Mouse (Mus musculus) mouse embryonic stem cell (cell line): ENCODE data around the gene Trp53.

Experiments used
- in situ Hi-C, 2 experiments: fragments of 300-500 bp; cut with MboI; formaldehyde crosslinking; loops; 1 replicate in 1 of 2; 3 replicates in 1 of 2; pipeline ENCODE4 v1.14.3; 2019 to 2020; ENCODE audit warnings: low sequenced_read_pairs in 2 of 2, low pct_unique_long_range_greater_than_20kb in 1 of 2, mixed read lengths in 1 of 2; ENCODE audit not compliant: unreplicated experiment in 1 of 2

The Trp53 gene

GRCm38 (mm10) chr11:69559851-69560765 is 20.1 kb upstream of the Trp53 start, which contains the start of gene Efnb3:
Efnb3 (minus strand) TSS chr11:69560205.
- in situ Hi-C loops: no loop called here

- in situ Hi-C loops: no loop called here
Observed at GRCm38 (mm10) chr11:69560896-69561854, 19.0 kb upstream of the Trp53 start.

GRCm38 (mm10) chr11:69563373-69563772 is 16.8 kb upstream of the Trp53 start:
- in situ Hi-C loops: no loop called here

- in situ Hi-C loops: no loop called here
Observed at GRCm38 (mm10) chr11:69564391-69564790, 15.8 kb upstream of the Trp53 start.

GRCm38 (mm10) chr11:69565131-69565530 is 15.0 kb upstream of the Trp53 start:
- in situ Hi-C loops: no loop called here

- in situ Hi-C loops: loop anchor here in 1 of 2 experiments (5.0 kb wide), 1 partner anchor 33 kb away; no protein-coding TSS in a partner anchor
Observed at GRCm38 (mm10) chr11:69575220-69575619, 4.9 kb upstream of the Trp53 start.

- in situ Hi-C loops: loop anchor here in 1 of 2 experiments (5.0 kb wide), 1 partner anchor 34 kb away; no protein-coding TSS in a partner anchor
Observed at GRCm38 (mm10) chr11:69576307-69576706, 3.9 kb upstream of the Trp53 start.

GRCm38 (mm10) chr11:69578301-69578700 is 1.9 kb upstream of the Trp53 start:
- in situ Hi-C loops: loop anchor here in 1 of 2 experiments (5.0 kb wide), 1 partner anchor 36 kb away; no protein-coding TSS in a partner anchor

- in situ Hi-C loops: loop anchor here in 1 of 2 experiments (5.0 kb wide), 1 partner anchor 37 kb away; no protein-coding TSS in a partner anchor
Observed at GRCm38 (mm10) chr11:69579128-69580017, 786 bp upstream of the Trp53 start.

- in situ Hi-C loops: no loop called here
Observed at GRCm38 (mm10) chr11:69580572-69581146, 500 bp downstream of the Trp53 start.

- in situ Hi-C loops: no loop called here
Observed at GRCm38 (mm10) chr11:69581147-69581688, 1.1 kb downstream of the Trp53 start.

- in situ Hi-C loops: no loop called here
Observed at GRCm38 (mm10) chr11:69581814-69582213, 1.7 kb downstream of the Trp53 start.

GRCm38 (mm10) chr11:69582230-69582805 is 2.2 kb downstream of the Trp53 start:
- in situ Hi-C loops: no loop called here

GRCm38 (mm10) chr11:69584008-69584407 is 3.8 kb downstream of the Trp53 start:
- in situ Hi-C loops: no loop called here

- in situ Hi-C loops: no loop called here
Observed at GRCm38 (mm10) chr11:69584937-69585336, 4.8 kb downstream of the Trp53 start.

- in situ Hi-C loops: no loop called here
Observed at GRCm38 (mm10) chr11:69585718-69586325, 5.7 kb downstream of the Trp53 start.
